Mouse (Mus musculus) yolk sac, embryonic 10.5 days (tissue): ENCODE data around the gene Gm45713.
"Not testable (repeated sequence)": the region's sequence is repeated elsewhere in the genome, so short reads cannot be mapped to it uniquely, and the experiment has no call there.

Experiments
- DNase-seq: peaks from one replicate; pipeline ENCODE4 v3.0.0-alpha.2; 2017; ENCODE audit warnings: low spot score

The Gm45713 gene

DNA sequence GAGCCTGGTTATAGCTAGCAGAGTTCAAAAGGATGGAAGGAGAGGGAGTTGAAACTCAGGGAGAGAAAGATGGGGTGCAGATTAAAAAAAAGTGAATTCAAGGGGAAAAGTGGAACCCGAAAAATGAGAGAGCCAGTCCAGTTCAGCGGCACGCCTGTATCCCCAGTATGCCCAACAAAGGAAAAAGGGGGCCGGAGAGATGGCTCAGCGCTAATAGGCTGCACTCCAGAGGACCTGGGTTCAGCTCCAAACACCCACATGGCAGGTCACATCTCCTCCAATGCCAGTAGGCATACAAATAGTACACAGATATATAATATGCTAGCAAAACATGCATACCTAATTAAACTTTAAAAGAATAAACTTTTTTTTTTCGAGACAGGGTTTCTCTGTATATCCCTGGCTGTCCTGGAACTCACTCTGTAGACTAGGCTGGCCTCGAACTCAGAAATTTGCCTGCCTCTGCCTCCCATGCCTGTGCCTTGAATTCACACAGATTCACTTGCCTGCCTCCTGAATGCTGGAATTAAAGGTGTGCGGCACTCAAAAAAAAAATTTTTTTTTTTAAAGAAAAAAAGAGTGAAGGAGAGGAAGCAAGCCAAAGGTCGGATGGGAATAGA lies 27.1 kb upstream of the Gm45713 start:
- DNase-seq, result no peak

DNA sequence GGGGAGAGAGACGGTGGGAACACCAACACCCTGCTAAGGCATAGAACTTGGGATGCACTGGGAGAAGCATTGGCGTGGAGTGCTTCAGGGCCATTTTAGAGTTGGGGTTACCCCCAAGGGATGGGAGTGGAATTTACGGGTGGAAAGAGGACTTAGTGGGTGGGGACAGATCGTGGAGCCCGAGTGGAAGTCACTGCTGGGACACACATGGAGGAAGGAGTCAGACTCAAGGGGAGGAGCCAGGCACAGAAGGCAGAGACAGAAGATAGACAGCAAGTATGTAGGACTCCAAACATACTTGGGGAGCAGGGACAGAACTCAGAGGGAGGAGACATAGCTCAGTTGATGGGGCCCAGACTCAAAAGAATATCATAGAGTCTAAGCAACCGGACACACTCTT lies 26.5 kb upstream of the Gm45713 start:
- no peak for DNase-seq

DNA sequence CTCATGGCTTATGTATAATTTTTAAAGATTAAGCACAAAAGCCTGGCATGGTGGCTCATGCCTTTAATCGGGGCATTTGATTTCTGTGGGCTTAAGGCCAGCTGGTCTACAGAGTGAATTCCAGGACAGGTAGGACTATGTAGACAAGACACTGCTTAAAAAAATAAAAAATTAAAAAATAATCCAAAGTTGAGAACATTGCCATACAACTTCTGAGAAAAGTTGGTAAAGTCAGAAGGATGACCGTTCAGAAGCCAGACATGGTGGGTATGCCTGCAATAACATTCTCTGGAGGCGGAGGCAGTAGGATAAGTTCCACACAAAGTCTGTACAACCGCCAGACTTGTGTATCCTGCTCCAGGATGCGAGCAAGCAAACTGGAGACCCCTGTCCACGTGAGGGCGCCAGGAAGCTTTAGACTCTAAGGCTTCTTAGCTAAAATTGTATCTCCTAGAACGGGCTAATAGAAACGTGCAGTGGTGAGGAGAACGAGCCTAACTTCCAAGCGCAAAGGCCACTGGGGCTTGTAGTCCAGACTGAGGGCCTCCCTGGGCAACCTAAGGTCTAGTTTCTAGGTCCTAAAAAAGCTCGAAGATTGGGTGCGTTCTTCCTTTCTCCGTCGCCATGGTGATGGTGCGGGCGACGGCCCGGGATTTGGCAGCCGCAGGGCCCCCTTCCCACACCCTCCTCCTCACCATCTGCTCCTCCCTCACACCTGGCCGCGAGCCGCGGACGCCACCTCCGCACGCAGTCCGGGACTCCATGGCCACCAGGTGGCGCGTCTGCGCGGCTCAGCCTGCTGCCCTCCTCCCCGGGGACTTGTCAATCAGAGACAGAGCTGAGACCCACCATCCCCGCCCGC lies 25.8 kb upstream of the Gm45713 start:
- DNase-seq, result peak; percentile 89

DNA sequence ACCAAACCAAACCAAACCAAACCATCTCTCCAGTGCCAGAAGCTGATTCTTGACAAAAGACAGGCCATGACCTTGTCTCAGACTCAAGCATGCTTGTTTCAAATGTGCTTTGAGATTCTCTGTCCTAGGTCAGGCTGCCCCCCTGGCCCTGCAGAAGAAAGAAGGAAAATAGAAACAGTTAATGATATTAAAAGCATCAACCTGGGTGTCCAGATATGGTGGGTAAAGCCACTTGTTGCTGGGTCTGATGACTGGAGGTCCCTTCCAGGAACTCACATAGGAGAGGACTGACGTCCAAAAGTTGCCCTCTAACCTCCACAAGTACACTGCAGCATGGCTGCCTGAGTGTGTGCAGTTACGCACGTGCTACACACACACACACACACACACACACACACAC lies 24.8 kb upstream of the Gm45713 start:
- no peak for DNase-seq

- no peak for DNase-seq
Observed at GRCm38 (mm10) chr7:45160316-45160800, 24.3 kb upstream of the Gm45713 start.

DNA sequence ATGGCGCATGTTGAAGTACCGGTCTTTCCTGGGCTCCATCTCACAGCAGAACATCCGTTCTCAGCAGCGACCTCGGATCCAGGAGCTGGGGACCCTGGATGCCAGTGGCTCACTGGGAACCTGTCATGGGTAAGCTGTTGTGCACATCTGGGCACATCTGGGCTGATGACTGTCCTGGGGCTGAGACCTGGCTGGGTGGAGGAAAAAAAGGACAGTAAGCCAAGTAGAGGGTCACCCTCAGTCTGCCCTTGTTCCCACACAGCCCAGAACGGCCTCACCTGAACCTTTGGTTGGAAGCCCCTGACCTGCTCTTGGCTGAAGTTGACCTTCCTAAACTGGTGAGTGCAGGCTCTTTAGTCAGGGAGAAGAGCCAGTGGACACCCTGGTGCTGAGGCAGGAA lies 23.0 kb upstream of the Gm45713 start:
- no peak for DNase-seq

DNA sequence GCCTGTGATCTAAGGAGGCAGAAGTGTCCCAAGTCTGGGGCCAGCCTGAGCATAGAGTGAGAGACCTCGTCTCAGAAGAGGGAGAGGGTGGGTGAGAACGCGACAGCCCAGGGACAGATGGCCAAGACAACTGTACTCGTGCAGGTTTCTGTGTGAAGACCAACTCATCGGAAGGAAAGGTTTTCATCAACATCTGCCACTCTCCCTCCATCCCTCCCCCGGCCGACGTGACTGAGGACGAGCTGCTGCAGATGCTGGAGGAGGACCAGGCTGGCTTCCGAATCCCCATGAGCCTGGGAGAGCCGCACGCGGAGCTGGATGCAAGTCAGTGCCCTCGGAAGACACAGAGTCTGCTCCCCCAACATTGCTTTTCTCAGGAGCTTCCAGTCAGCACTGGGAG lies 21.4 kb upstream of the Gm45713 start:
- no peak for DNase-seq

- DNase-seq, result no peak
Observed at GRCm38 (mm10) chr7:45156206-45156605, 20.2 kb upstream of the Gm45713 start.

GRCm38 (mm10) chr7:45155590-45155989 lies 19.6 kb upstream of the Gm45713 start:
- no peak for DNase-seq

DNA sequence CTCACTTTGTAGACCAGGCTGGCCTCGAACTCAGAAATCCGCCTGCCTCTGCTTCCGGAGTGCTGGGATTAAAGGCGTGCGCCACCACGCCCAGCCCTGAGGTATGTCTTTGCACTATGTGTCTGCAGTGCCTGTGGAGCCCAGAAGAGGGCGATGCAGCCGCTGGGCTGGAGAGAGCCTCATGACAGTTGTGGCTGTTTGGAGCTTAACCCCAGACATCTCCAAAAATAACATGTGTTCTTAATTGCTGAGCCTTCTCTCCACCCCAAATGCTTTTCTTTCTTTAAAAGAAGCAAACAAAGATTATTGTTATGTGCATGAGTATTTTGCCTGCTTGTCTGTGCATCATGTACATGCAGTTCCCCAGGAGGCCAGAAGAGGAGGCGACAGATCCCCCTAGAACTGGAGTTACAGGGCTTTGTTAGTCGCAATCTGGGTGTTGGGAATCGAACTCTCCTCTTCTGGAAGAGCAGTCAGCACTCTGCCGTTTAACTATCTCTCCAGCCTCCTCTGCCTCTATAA lies 19.0 kb upstream of the Gm45713 start:
- DNase-seq, result no peak

- peak; percentile 97 for DNase-seq
Observed at GRCm38 (mm10) chr7:45154096-45154992, 18.3 kb upstream of the Gm45713 start, which contains the start of the genes Pih1d1 and Aldh16a1. TSS of gene Pih1d1 (plus strand) at chr7:45154303. TSS of gene Aldh16a1 (minus strand) at chr7:45154584.

DNA sequence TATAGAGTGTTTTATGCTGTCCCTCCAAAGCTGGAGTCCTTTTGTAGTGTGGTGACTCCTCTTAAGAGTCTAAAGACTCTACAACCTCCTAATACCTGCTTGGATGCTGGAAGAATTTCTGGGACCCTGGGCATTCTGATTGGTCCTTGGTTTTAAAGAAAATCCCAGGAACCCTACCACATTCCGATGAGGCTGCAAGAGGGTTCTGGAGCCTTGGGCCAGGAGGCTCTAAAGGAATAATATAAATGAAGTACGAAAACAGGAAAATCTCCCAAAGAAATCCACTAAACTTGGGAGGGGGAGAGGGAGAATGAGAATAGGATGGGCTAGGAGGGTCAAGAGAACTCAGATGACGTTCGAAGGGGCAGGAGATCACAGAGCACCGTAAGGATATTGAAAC lies 17.6 kb upstream of the Gm45713 start:
- no peak for DNase-seq

- DNase-seq, result not testable (repeated sequence)
Observed at GRCm38 (mm10) chr7:45153052-45153451, 17.0 kb upstream of the Gm45713 start.

- DNase-seq, result no peak
Observed at GRCm38 (mm10) chr7:45151303-45151702, 15.3 kb upstream of the Gm45713 start.

DNA sequence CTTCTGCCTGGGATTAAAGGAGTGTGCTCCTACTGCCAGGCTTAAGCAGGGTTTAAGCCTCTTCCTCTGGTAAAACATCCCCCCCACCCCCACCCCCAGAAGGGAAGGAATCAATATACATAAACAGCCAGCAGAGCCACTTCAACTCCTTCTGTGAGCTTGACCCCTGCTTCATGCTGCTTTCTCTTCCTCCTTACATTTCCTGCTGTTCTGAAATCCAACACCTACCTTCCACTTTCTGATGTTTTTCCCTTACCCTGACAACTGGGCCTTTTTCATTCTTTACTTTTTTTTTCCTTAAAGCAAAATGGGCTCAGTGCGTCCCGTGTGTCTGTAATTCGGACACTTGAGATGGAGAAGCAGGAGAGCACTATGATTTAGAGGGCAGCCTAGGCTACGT lies 14.3 kb upstream of the Gm45713 start:
- no peak for DNase-seq

DNA sequence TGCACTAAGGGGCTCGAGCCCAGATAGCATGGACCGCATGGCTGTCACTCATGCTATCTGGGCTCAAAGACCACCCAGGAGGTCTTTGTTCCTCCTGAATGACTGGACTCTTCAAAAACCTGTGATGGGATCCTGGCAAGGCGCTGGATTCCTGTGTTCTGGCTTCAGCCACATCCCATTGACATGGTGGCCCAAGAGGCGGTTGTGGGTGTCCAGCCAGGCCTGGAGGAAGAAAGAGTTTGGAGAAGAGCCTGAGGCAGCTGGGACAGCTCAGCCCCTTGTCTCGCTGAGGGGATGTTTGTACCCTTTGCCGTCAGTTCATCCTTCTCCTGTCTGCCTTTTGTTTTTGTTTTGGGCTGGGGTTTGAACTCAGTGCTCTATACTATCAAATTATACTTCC lies 13.5 kb upstream of the Gm45713 start:
- no peak for DNase-seq

DNA sequence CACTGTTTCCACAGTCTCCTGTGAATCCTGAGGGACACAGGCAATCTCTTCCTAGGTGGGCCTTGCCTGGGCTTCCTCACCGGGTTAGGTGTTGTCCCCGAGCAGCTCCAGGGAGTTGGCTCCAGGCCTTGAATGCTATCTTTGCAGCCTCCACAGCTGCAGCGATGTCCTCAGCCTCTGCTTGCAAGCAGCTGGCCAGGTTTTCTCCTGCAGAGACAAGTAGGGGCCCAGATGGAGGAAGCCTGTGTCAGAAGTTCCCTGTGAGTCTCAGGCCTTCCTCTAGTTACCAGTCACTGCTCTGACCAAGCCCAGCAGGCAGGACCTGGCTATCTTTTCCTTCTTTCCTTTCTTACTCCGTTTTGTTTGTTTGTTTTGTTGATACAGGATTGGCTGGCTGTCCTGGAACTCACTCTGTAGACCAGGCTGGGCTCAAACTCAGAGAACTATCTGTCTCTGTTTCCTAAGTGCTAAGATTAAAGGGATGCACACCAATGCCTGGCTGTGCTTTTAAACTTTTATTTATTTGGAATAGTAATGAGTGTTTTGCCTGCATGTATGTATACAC lies 12.6 kb upstream of the Gm45713 start:
- DNase-seq, result peak; percentile 35

- DNase-seq, result peak; percentile 63
Observed at GRCm38 (mm10) chr7:45147899-45148298, 11.9 kb upstream of the Gm45713 start.

GRCm38 (mm10) chr7:45147267-45147666 lies 11.2 kb upstream of the Gm45713 start:
- DNase-seq, result no peak

DNA sequence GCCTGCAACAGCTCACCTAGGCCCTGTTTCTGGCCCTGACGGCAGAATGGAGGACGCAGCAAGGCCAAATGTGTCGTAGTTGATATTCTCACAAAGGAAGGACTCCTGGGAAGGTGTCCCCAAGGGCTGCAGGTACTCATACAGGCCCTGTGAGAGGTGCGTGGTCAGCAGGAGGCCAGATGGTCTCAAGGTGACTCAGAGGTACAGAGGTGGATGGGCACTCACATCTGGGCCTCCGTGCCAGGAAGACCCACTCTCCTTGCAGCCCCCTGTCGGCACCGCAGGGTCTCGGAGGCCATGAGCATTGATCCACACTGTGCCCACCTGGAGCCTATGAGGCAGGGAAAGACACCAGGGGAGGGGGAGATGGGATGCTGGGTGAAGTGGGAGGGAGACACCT lies 9.4 kb upstream of the Gm45713 start:
- DNase-seq, result no peak

GRCm38 (mm10) chr7:45144368-45145174 lies 8.5 kb upstream of the Gm45713 start:
- DNase-seq, result no peak
